Mouse (Mus musculus): ENCODE data around the gene Ssh2. TPM values are rescaled to one million over a fixed set of nuclear protein-coding genes. Genes with fewer than 3 reads are reported as not detected.
A peak's percentile ranks its signal among the peaks of the same experiment; 100 is the strongest.

Ssh2 gene
- polyA plus RNA-seq, 1 experiment, result 28.5 TPM

DNA sequence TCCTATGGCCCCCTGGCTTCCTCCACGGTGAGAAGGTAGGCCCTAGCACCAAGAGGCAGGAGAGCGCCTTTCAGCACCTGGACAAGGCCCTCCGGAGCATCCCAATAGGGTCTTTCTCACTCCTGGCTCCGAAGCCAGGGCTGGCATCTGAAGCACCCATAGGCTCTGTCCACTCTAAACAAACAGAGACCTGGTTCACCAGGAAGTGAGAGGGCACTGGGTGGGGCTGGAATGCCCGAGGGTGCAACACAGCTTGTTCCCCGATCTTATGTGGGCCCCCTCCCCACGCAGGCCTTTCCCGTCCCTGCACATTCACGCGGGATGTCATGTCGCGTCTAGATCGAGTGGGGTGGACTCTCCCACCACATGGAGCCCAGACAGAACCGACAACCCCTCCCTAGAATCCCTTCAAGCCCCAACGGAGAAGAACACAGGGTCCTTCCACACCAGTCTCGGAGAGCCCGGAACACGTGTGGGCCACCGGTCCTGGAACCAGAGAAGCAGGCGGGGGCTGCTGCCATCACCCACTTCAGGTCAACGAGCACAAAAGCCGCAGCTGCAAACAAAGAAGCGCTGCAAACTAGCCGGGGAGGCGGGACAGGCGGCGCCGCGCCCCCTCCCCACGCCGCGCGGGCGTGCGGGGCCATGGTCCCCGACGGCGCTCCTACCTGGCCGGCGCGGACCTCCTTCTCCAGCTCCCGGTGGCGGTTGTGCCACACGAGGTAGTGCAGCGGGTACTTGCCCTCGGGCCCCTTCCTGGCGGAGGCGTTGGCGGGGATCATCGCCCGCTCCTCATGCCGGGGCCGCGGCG lies 272.9 kb downstream of the Ssh2 start:
- TF ChIP-seq POLR2A (IDR thresholded peaks at IDR 0.05; ENCODE audit: borderline replicate concordance, extremely low read depth, insufficient read depth, insufficient read length, poor library complexity, severe bottlenecking) (no peak), CTCF (IDR thresholded peaks at IDR 0.05; ENCODE audit: borderline replicate concordance, extremely low read depth, insufficient read depth, insufficient read length) (no peak)
- DNase-seq (ENCODE audit: low read depth), result peak; percentile 54

DNA sequence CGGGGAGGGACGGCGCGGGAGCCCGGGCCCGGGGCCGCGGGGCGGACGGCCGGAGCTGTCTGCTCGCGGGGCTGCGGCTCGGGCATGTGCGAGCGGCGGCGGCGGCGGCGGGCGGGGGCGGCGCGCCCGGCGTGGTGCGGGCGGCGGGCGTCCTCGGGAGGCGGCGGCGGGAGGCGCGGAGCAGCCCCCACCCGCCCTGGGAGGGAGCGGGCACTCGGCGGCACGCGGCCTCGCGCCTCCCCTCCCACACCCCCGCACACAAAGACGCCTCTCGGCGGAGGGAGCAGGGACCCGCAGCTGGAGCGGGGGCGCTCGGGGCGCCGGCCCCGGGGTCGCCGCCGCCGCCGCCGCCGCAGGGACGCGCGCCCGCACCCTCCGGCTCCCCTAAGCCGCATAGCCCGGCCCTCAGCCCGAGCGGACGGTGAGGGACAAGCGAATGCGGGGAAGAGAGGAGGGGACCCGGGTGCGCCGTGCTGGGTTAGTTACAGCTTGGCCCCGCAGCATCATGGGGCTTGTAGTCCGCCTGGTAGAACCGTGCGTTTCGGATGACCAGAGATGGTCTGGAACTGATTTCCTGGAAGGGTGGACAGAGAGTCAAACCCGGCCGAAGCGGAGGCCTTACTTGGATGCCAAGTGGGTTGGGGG lies 273.6 kb downstream of the Ssh2 start, which contains the start of gene Ankrd13b:
Gene Ankrd13b, minus strand, starts transcription at position 88 of the 645 bp plus-strand sequence.
- DNase-seq (ENCODE audit: low read depth), result peak; percentile 94
- TF ChIP-seq CTCF (IDR thresholded peaks at IDR 0.05; ENCODE audit: borderline replicate concordance, extremely low read depth, insufficient read depth, insufficient read length) (no peak), POLR2A (IDR thresholded peaks at IDR 0.05; ENCODE audit: borderline replicate concordance, extremely low read depth, insufficient read depth, insufficient read length, poor library complexity, severe bottlenecking) (peak; percentile 59; the same call in 1 of the 2 replicates)

DNA sequence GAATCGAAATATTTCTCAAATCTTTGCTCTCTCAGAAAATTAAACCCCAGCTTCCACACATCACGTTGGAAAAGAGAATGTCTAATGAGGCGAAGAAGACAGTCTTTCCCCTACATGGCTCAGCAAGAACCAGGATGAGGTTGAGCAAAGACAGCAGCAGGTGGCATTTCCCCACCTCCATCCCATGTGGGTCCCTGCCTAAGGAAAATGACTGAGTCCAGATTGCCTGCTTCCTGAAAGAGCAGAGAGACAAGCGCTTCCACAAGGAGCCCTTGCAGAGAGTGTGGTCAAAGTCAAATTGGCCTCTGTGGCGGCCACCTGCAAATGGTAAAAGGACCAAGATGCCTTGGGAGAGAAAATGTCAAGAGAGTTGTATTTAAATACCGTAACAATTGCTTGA lies 274.4 kb downstream of the Ssh2 start:
- TF ChIP-seq POLR2A (IDR thresholded peaks at IDR 0.05; ENCODE audit: borderline replicate concordance, extremely low read depth, insufficient read depth, insufficient read length, poor library complexity, severe bottlenecking) (no peak), CTCF (IDR thresholded peaks at IDR 0.05; ENCODE audit: borderline replicate concordance, extremely low read depth, insufficient read depth, insufficient read length) (no peak)
- DNase-seq (ENCODE audit: low read depth), result no peak

DNA sequence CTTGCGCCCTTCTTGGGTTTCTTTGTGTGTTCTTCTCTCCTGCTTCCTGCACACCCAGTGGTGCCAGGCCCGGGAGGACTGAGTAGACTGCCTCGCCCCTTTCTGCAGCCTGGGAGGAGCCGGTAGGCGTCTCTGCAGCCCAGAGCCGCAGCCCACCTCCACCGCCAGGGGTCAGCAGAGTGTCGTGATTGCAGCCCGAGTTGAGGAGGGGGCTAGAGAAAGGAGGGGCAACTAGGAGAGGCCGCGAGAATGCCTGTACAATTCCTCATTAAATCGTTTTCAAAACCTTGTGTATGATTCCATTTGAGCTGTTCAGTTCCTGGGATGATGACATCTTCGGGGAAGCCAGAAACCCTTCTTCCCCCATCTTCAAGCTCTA lies 275.0 kb downstream of the Ssh2 start:
- peak; percentile 98 for DNase-seq (ENCODE audit: low read depth)
- TF ChIP-seq CTCF (IDR thresholded peaks at IDR 0.05; ENCODE audit: borderline replicate concordance, extremely low read depth, insufficient read depth, insufficient read length), result peak; percentile 98
- no peak for TF ChIP-seq POLR2A (IDR thresholded peaks at IDR 0.05; ENCODE audit: borderline replicate concordance, extremely low read depth, insufficient read depth, insufficient read length, poor library complexity, severe bottlenecking)

DNA sequence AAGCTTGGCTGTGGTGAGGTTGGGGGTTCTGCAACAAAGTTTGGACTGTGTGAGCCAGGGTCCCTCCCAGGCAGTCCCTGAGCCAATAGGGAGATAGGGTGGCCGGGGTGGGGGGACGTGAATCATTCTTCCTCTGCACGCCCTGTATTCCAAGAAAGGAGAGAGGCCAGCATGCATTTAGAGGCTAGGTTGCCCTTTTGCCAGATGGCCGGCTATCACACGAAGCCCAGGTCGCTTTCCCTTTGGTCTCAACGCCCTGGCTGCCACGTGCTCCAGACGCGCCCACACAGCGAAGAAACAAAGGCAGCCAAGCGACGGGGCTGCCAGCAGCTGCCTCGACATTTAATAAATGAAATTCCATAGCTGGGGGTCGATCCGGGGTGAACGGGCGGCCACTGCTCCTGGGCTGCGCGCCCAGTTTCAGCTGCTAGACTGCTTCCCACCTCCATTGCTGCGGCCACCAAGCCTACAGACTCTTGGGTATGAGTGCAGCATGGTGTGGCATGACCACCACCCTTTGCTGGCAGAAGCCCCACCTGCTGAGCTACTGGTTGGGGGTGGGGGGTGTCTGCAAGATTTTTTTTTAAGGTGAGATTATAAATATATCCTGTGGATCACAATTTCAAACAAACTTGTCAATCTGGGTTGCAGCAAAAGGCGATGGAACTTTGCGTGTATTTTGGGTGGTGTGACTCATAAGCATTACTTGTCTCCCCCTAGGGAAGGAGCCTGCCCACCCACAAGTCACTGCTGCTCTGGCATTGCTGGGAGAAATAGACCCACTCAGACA lies 275.6 kb downstream of the Ssh2 start:
- DNase-seq (ENCODE audit: low read depth), result peak; percentile 89

DNA sequence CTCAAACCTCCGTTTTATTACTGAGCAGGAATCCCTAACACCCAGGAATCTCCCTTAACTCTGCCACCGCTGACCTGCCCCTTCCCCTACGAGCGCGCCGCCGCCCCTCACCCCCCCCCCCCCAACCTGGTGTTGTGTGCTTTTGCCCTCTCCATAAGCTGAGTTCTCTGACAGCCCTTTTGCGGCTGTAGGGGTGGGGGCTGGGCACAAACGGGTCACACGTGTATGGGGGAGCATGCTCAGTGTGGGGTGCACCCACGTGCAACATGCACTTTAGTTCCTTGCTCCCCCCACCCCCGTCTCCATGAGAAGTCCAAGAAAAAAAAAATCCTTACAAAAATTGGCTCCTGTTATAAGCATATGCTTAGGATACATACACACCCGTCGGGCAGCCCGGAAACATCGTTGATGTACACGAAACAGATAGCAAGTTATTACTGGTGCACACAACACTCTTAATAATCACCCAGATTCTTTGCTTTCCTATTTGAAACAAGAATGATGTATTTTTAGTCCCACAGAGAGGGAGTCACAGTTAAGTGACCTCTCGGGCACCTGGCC lies 276.3 kb downstream of the Ssh2 start:
- peak; percentile 51 for DNase-seq (ENCODE audit: low read depth)

More for the DNA sequence above, 275.6 kb downstream of the Ssh2 start:
- TF ChIP-seq POLR2A (IDR thresholded peaks at IDR 0.05; ENCODE audit: borderline replicate concordance, extremely low read depth, insufficient read depth, insufficient read length, poor library complexity, severe bottlenecking) (0 out of 2 replicates have a peak, but pooled peaks have one; percentile 3), CTCF (IDR thresholded peaks at IDR 0.05; ENCODE audit: borderline replicate concordance, extremely low read depth, insufficient read depth, insufficient read length) (no peak)

DNA sequence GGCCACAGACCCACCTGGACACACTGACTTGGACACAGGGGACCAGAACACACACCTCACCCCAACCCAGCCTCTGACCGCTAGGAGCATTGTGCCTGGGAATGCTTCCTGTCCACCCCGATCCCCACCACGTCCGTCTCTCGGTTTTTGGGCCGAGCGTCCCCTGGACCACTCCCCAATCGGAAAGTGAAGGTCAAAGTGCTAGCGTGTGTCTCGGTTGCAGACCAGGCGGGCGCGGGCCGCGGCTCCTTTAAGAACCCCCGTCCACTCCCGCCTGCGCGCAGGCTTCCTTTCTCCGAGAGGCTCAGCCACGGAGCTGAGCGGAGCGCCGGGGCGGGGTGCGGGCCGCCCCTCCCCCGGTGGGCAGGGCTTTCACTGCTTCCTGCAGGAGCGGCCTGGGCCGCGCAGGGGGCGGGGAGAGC lies 276.8 kb downstream of the Ssh2 start:
- TF ChIP-seq POLR2A (IDR thresholded peaks at IDR 0.05; ENCODE audit: borderline replicate concordance, extremely low read depth, insufficient read depth, insufficient read length, poor library complexity, severe bottlenecking) (peak; percentile 21; the same call in 1 of the 2 replicates), CTCF (IDR thresholded peaks at IDR 0.05; ENCODE audit: borderline replicate concordance, extremely low read depth, insufficient read depth, insufficient read length) (peak; percentile 24; the same call in 1 of the 2 replicates)
- peak; percentile 98 for DNase-seq (ENCODE audit: low read depth)

More for the DNA sequence above, 276.3 kb downstream of the Ssh2 start:
- TF ChIP-seq POLR2A (IDR thresholded peaks at IDR 0.05; ENCODE audit: borderline replicate concordance, extremely low read depth, insufficient read depth, insufficient read length, poor library complexity, severe bottlenecking) (no peak), CTCF (IDR thresholded peaks at IDR 0.05; ENCODE audit: borderline replicate concordance, extremely low read depth, insufficient read depth, insufficient read length) (no peak)

DNA sequence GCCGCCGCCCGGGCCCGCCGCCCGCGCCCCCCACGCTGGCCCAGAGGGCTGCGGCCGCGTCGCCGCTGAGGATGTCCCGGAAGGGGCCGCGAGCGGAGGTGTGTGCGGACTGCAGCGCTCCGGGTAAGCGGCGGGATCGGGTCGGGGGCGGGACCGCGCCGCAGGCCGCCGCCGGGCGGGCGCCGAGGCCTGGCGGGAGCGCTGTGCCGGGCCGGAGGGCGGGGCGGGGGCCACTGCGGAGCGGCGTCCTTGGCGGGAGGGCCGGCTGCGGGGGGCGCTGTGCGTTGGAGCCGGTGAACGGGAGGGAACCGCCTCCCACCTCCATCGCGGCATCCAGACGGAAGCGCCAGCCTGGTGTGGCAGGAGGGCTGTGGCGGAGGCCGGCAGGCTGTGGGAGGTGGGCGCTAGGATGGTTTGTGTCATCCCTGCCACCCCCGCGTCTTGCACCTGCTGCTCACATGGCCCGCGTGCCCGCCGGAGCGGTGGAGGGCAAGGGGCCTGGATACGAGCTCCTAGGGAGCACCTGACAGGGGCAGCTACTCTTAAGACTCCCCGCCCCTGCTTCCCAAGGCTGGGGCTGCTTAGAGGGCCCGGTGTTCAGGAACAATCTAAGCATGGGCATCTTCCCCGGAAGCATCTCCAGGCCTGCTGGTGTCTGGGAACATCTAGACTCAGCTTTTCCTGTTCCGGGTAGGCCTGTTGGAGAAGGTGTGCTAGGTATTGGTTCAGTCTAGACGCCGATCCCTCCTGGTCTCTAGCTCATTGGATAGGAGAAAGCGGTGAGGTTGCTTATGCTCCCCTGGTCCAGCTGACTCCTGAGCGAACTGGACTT lies 277.6 kb downstream of the Ssh2 start, which contains the start of gene Git1:
Gene Git1, plus strand, starts transcription at position 51 of the 832 bp plus-strand sequence.
- TF ChIP-seq CTCF (IDR thresholded peaks at IDR 0.05; ENCODE audit: borderline replicate concordance, extremely low read depth, insufficient read depth, insufficient read length), result no peak
- TF ChIP-seq POLR2A (IDR thresholded peaks at IDR 0.05; ENCODE audit: borderline replicate concordance, extremely low read depth, insufficient read depth, insufficient read length, poor library complexity, severe bottlenecking), result no peak
- peak; percentile 60 for DNase-seq (ENCODE audit: low read depth)

DNA sequence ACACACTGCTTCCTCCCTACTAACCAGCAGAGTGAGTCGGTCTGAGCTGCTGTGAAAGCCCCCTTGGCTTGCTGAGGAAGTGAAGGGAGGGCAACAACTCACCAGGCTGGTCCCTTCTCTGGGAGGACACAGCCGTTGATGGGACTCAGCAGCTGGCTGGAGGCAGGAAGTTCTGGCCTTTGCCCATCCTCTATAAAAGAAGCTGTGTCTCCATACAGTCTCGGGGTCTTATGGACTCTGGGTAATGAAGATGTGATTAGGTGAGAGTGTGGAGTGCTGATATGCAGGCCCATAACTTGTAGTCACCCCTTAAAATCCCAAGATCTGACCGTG lies 278.2 kb downstream of the Ssh2 start:
- TF ChIP-seq POLR2A (IDR thresholded peaks at IDR 0.05; ENCODE audit: borderline replicate concordance, extremely low read depth, insufficient read depth, insufficient read length, poor library complexity, severe bottlenecking) (no peak), CTCF (IDR thresholded peaks at IDR 0.05; ENCODE audit: borderline replicate concordance, extremely low read depth, insufficient read depth, insufficient read length) (no peak)
- no peak for DNase-seq (ENCODE audit: low read depth)

DNA sequence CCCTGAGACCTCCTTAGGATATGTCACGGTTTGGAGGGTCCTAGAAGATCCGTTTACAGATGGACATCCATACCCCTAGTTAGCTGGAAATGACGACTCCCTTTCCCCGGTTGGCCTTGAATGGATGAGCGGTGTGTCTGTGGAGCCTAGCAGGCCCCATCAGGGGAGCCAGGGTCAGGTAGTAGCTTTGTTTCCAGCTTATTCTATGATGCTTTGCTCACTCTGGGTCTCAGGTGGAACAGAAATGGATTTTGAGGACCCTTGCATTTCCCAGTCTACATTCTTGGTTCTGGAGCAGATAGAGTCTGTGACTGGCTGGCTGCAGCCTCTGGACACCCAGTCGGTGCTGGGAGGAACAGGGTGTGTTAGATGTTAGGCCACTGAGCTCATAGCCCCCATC lies 278.7 kb downstream of the Ssh2 start:
- TF ChIP-seq POLR2A (IDR thresholded peaks at IDR 0.05; ENCODE audit: borderline replicate concordance, extremely low read depth, insufficient read depth, insufficient read length, poor library complexity, severe bottlenecking) (no peak), CTCF (IDR thresholded peaks at IDR 0.05; ENCODE audit: borderline replicate concordance, extremely low read depth, insufficient read depth, insufficient read length) (no peak)
- no peak for DNase-seq (ENCODE audit: low read depth)

Measured in brain, embryonic 14.5 days (tissue).